Comparison of ENCODE assay signal across 8 mouse cellular contexts in genomic region chr2:25224492-25224765, GRCm38 (mm10). TPM values are rescaled to one million over a fixed set of nuclear protein-coding genes. Genes with fewer than 3 reads are reported as not detected.
DNase-seq lines count a peak whose midpoint lies in the region; ATAC-seq and TF ChIP-seq lines count a peak whose summit lies in the region.

Tubb4b (minus strand) TSS chr2:25224702.

- DNase-seq in cerebellum, adult 2 months = no peak
- no peak for DNase-seq in cerebellum, postnatal 4 days (ENCODE audit: low spot score in 2 of 2)
- DNase-seq in G1E (ENCODE audit: low spot score) = no peak
- DNase-seq in hindbrain, embryonic 11.5 days (ENCODE audit: low spot score) = no peak
- DNase-seq in liver, embryonic 13.5 days = no peak
- DNase-seq in retina, postnatal 1 day = no peak
- no peak for DNase-seq in spleen, postnatal 14 days (ENCODE audit: low spot score in 2 of 2)

- peak; percentile 17; the same call in 1 of the 2 replicates for TF ChIP-seq CTCF in cerebellum, adult 2 months (IDR thresholded peaks at IDR 0.05; ENCODE audit: borderline replicate concordance, insufficient read depth, low read depth, low read length)
- no peak for TF ChIP-seq CTCF in G1E (IDR thresholded peaks at IDR 0.05; ENCODE audit: low read depth, low read length)

- H3K9me3 ChIP-seq in G1E (replicated peaks) = no peaks in the 10 kb centered on the region
- no peaks in the 10 kb centered on the region for H3K9me3 ChIP-seq in forebrain, embryonic 13.5 days (replicated peaks)
- H3K9me3 ChIP-seq in hindbrain, embryonic 11.5 days (ENCODE audit: control insufficient read depth, low read length) = no peaks in the 10 kb centered on the region
- no peaks in the 10 kb centered on the region for H3K9me3 ChIP-seq in liver, embryonic 13.5 days (replicated peaks)

- peaks cover 34% of the 10 kb centered on the region for H3K36me3 ChIP-seq in G1E (replicated peaks)
- peaks cover 13% of the 10 kb centered on the region for H3K36me3 ChIP-seq in forebrain, embryonic 13.5 days (ENCODE audit: poor library complexity, severe bottlenecking)
- no peaks in the 10 kb centered on the region for H3K36me3 ChIP-seq in hindbrain, embryonic 11.5 days (ENCODE audit: control insufficient read depth, insufficient read depth, low read length)
- H3K36me3 ChIP-seq in liver, embryonic 13.5 days = peaks cover 27% of the 10 kb centered on the region

- H3K27ac ChIP-seq in cerebellum, adult 2 months (ENCODE audit: insufficient read depth, low read length) = peak within 1 kb of the TSS; percentile 91
- peak within 1 kb of the TSS; percentile 98 for H3K27ac ChIP-seq in forebrain, embryonic 13.5 days
- H3K27ac ChIP-seq in hindbrain, embryonic 11.5 days (ENCODE audit: low read depth, low read length) = peak within 1 kb of the TSS; percentile 94
- H3K27ac ChIP-seq in liver, embryonic 13.5 days = peak within 1 kb of the TSS; percentile 100

- TF ChIP-seq POLR2A in cerebellum, adult 2 months (IDR thresholded peaks at IDR 0.05; ENCODE audit: borderline replicate concordance, insufficient read depth, low read length) = peak; percentile 99

- under 1% methylated on average over 17 of the region's 17 CpGs for WGBS in cerebellum, adult 2 months
- WGBS in forebrain, embryonic 13.5 days = 0% methylated on average over 17 of the region's 17 CpGs
- WGBS in hindbrain, embryonic 11.5 days = 0% methylated on average over 17 of the region's 17 CpGs
- WGBS in liver, embryonic 13.5 days (ENCODE audit: insufficient replicate concordance) = under 1% methylated on average over 17 of the region's 17 CpGs

- H3K4me3 ChIP-seq in cerebellum, adult 2 months (replicated peaks; ENCODE audit: insufficient read depth, low read depth, low read length) = peak within 1 kb of the TSS; percentile 84
- peak within 1 kb of the TSS; percentile 93 for H3K4me3 ChIP-seq in G1E (ENCODE audit: low read depth, low read length)
- H3K4me3 ChIP-seq in forebrain, embryonic 13.5 days = peak within 1 kb of the TSS; percentile 86
- H3K4me3 ChIP-seq in hindbrain, embryonic 11.5 days (ENCODE audit: low read depth, low read length) = peak within 1 kb of the TSS; percentile 85
- peak within 1 kb of the TSS; percentile 92 for H3K4me3 ChIP-seq in liver, embryonic 13.5 days (replicated peaks)

- no peak for ATAC-seq in G1E (ENCODE audit: extremely low read depth, insufficient number of reproducible peaks, low FRiP score, poor library complexity, severe bottlenecking)
- ATAC-seq in forebrain, embryonic 13.5 days = no peak
- ATAC-seq in hindbrain, embryonic 11.5 days (ENCODE audit: low FRiP score) = no peak
- no peak for ATAC-seq in liver, embryonic 13.5 days (ENCODE audit: low read depth)

- H3K27me3 ChIP-seq in cerebellum, adult 2 months (ENCODE audit: control insufficient read depth, insufficient read depth, low read length) = no peaks in the 10 kb centered on the region
- no peaks in the 10 kb centered on the region for H3K27me3 ChIP-seq in G1E (ENCODE audit: insufficient read depth, low read length)
- 0 out of 2 replicates have a peak, but pooled peaks cover 3% of the 10 kb centered on the region for H3K27me3 ChIP-seq in forebrain, embryonic 13.5 days
- H3K27me3 ChIP-seq in hindbrain, embryonic 11.5 days (ENCODE audit: control insufficient read depth, insufficient read depth, low read length) = no peaks in the 10 kb centered on the region
- H3K27me3 ChIP-seq in liver, embryonic 13.5 days = no peaks in the 10 kb centered on the region

- peak within 1 kb of the TSS; percentile 93 for H3K9ac ChIP-seq in forebrain, embryonic 13.5 days
- H3K9ac ChIP-seq in hindbrain, embryonic 11.5 days (ENCODE audit: low read depth, low read length) = peak within 1 kb of the TSS; percentile 83
- peak within 1 kb of the TSS; percentile 99 for H3K9ac ChIP-seq in liver, embryonic 13.5 days

- peak within 1 kb of the TSS; percentile 96 for H3K4me2 ChIP-seq in forebrain, embryonic 13.5 days
- peak within 1 kb of the TSS; percentile 92 for H3K4me2 ChIP-seq in hindbrain, embryonic 11.5 days (replicated peaks; ENCODE audit: low read depth, low read length)
- peak within 1 kb of the TSS; percentile 95 for H3K4me2 ChIP-seq in liver, embryonic 13.5 days

- H3K4me1 ChIP-seq in cerebellum, adult 2 months (ENCODE audit: control insufficient read depth, insufficient read depth, low read length) = peaks cover 4% of the 10 kb centered on the region; the same call in 1 of the 2 replicates
- H3K4me1 ChIP-seq in G1E (ENCODE audit: insufficient read depth, low read depth, low read length) = peaks cover 53% of the 10 kb centered on the region
- H3K4me1 ChIP-seq in forebrain, embryonic 13.5 days = peaks cover 32% of the 10 kb centered on the region
- peaks cover 5% of the 10 kb centered on the region; the same call in 1 of the 2 replicates for H3K4me1 ChIP-seq in hindbrain, embryonic 11.5 days (replicated peaks; ENCODE audit: control insufficient read depth, insufficient read depth, low read length)
- peaks cover 47% of the 10 kb centered on the region for H3K4me1 ChIP-seq in liver, embryonic 13.5 days (replicated peaks)

RNA-seq across cellular contexts. Expression of gene Tubb4b, which starts in this region (rescaled TPM):
- polyA plus RNA-seq in cerebellum, adult 2 months (2012; rRNA removed) = 647 and 663 TPM in 2 replicates
- total RNA-seq in G1E (2014; fragmentation: Nextera tagmentation) = 367 and 427 TPM in 2 replicates
- 799 and 1,022 TPM in 2 replicates for total RNA-seq in G1E (2017)
- 414 and 639 TPM in 2 replicates for polyA plus RNA-seq in G1E (2012)
- polyA plus RNA-seq in forebrain, embryonic 13.5 days (2015; fragmentation: Nextera tagmentation; extraction: Ambion mirVana) = 448 and 518 TPM in 2 replicates
- 519 and 526 TPM in 2 replicates for polyA plus RNA-seq in hindbrain, embryonic 11.5 days (2014; fragmentation: Nextera tagmentation; extraction: Ambion mirVana)
- 835 and 850 TPM in 2 replicates for polyA plus RNA-seq in liver, embryonic 13.5 days (2015; fragmentation: Nextera tagmentation; extraction: Ambion mirVana)
